Mouse (Mus musculus) inflammation-experienced regulatory T-cells, adult 6 months (primary cell): ENCODE data around the gene Gtf2h1. TPM values are rescaled to one million over a fixed set of nuclear protein-coding genes. Genes with fewer than 3 reads are reported as not detected.
A peak's percentile ranks its signal among the peaks of the same experiment; 100 is the strongest.

Experiments
- ATAC-seq: one replicate; pipeline ENCODE4 v1.8.0; 2017
- polyA plus RNA-seq, 3 experiments: library from polyadenylated mRNA; unstranded; fragments of 100-300 nt; shearing (Covaris generic); gene quantifications; one replicate each; pipeline ENCODE4 v1.2.1; 2017

Gtf2h1 gene
- polyA plus RNA-seq, 3 experiments from 2014 or later, result 26.7 to 29.9 (median 27.0) TPM

DNA sequence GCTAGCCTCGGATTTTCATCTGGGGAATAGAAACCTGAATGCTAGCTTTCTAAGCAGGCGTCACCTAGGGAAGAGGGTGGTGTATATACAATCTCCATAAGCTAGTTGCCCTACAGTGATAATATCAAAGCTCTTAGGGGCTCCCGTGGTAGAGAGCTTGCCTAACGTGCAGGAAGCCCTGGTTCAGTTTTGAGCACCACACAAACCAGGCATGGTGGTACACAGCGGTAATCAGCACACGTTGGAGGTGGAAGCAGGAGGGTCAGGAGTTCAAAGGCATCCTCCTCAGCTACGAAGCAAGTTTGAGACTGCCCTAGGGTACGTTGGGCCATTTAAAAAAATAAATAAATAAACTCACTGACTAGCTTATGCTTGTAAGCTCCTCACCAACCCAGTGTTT is 35.8 kb downstream of the Gtf2h1 start:
- ATAC-seq, result no peak

DNA sequence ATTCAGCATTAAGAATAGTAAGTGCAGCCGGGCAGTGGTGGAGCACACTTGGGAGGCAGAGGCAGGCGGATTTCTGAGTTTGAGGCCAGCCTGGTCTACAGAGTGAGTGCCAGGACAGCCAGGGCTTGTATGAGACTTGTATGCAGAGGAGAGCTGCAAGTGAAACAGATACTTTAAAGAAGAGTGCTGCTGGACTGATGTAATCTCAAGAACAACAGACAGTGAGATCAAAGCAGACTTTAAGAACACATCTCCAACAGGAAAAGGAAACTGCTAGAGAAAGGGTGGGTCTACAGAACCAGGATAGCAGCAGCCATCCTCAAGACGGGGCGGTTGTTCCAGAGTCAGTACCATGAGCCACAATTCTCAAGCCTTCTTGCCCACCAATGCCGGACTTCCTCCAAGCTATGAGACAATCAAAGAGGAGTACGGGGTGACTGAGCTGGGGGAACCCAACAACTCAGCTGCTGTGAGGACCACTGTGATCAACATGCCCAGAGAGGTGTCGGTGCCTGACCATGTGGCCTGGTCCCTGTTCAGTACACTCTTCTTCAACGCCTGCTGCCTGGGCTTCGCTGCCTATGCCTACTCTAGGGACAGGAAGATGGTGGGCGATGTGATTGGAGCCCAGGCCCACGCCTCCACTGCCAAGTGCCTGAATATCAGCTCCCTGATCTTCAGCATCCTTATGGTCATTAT is 36.4 kb downstream of the Gtf2h1 start:
- peak; percentile 64 for ATAC-seq

- peak; percentile 92 for ATAC-seq
These were observed 37.4 kb downstream of the Gtf2h1 start for GRCm38 (mm10) chr7:46833266-46833665.

DNA sequence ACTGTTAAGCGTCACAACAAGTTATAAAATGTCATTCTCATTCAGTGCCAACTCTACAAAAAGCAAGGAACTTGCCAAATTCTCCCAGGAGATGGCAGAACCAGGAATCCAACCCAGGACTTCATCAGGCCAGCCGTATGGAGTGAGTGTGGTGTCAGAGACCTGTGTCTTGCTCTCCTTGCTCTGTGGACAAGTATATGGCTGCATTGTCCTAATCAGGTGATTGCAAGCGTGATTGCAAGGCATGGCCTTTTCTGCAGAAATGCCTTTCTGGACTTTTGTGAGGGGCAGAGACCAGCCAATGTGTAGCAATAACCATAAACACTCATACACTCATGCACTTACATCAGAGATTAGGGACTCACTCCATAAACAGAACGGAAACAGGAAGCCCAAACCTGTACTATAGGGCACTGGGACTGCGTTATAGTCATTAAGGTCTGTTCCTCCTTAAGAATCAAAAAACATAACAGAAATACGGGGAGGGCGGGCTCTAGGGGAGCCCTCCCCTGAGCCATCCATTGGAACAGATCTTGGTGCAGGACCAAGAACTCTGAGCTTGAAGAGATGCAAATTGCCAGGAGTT is 37.9 kb downstream of the Gtf2h1 start:
- ATAC-seq, result no peak

GRCm38 (mm10) chr7:46834994-46835610 is 39.2 kb downstream of the Gtf2h1 start:
- no peak for ATAC-seq

GRCm38 (mm10) chr7:46836357-46836756 is 40.5 kb downstream of the Gtf2h1 start:
- ATAC-seq, result no peak

- ATAC-seq, result no peak
These were observed 41.2 kb downstream of the Gtf2h1 start for GRCm38 (mm10) chr7:46837073-46837472.

- ATAC-seq, result peak; percentile 8
These were observed 42.3 kb downstream of the Gtf2h1 start for GRCm38 (mm10) chr7:46838104-46838671.

- peak; percentile 95 for ATAC-seq
These were observed 43.0 kb downstream of the Gtf2h1 start for GRCm38 (mm10) chr7:46838891-46839302.

DNA sequence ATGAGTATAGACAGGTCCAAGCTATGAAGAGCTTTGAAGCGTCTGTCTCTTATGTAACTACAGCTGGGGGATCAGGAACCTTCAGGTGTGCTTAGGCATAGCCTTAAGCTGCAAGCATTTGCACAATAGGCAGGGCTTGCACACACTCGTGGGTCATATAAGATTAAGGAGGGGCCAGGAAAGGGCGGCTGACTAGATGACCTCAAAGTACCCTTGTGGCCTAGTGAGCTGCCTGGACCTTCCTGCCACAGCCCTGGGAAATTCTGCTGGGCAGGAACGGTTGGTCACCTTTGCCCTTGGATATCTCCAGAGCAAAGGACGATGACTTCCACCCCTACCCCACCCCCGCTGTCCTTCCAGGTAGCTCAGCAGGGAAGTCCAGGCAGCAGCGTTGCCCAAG is 43.5 kb downstream of the Gtf2h1 start:
- no peak for ATAC-seq

DNA sequence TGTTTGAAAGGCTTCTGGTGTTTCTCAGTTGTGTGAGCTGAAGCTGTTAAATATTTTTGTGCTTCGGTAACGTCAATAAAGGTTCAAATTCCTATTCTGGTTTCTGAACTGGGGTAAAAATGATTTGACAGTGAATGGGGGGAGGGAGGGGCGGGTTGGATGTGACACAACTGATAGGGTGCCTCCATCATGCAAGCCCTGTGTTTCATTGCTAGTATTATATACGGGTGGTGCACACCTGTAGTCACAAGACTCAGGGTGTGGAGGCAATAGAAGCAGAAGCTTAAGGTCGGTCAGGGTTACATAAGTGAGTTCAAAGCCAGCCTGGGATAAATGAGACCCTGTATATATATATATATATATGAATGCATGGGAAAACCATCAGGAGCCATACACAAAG is 44.0 kb downstream of the Gtf2h1 start:
- ATAC-seq, result no peak

- ATAC-seq, result no peak
These were observed 44.4 kb downstream of the Gtf2h1 start for GRCm38 (mm10) chr7:46840326-46840725.

GRCm38 (mm10) chr7:46840787-46841525 is 45.1 kb downstream of the Gtf2h1 start, which contains the start of gene Ldha:
TSS of gene Ldha (plus strand) at chr7:46841475.
- no peak for ATAC-seq

GRCm38 (mm10) chr7:46842278-46842677 is 46.4 kb downstream of the Gtf2h1 start:
- ATAC-seq, result no peak

GRCm38 (mm10) chr7:46843576-46843975 is 47.7 kb downstream of the Gtf2h1 start:
- no peak for ATAC-seq

GRCm38 (mm10) chr7:46845211-46845977 is 49.5 kb downstream of the Gtf2h1 start:
- peak; percentile 85 for ATAC-seq

DNA sequence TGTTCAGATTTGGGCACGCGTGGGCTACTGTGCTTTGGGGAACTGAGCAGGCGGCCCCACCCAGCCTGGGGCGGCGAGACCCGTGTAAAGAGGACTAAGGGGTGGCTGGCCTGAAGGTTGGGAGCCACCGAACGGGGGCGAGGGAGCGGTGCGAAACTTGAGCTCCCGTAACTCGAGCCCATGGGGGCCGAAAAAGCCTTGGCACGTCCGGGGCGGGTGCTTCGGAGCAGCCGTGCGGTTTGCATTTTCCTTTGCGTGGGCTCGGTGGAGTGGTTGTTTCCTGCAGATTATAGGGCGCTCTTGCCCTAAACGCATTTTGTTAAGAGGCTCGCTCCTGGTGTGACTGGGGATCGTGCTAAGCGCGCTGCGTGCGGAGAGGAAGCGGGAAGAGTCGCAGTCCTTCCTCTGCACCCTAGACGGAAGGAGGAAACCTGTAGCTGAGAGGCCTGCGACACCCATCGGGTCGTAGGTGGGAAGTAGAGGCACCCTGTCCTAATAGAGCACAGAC is 50.1 kb downstream of the Gtf2h1 start:
- ATAC-seq, result peak; percentile 41

DNA sequence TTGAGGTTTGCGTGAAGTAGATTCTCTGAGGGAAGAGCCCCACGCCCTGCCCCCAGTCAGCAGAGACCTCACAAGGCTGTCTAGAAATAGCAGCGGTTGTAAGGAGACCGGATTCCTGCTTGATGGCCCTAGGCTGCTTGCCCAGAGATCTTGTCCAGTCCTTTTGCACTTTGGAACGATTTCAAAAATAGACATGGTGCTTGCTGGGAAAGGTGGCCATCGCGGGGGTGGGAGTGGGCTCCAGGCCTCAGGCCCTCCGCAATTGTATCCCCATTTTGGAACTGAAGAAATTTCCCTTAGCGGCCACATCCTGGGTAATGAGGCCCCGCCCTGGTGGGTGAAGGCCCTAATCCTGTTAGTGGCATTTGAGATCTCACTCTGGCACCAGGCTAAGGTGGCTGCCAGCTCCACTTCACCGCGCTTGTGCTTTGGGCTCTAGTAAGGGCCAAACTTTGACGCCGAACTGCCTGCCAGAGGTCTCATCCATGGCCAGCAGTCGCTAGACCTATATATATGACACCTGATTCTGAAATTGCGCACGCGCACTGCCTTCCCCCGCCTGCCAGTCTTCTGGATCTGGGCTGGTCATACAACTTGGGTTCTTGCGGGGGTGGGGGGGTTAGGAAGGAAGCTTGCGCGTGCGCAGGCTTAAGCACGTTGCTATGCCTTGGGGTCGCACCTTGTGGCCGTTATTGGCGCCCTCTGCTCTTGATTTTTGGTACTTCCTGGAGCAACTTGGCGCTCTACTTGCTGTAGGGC is 50.8 kb downstream of the Gtf2h1 start:
- ATAC-seq, result peak; percentile 65

DNA sequence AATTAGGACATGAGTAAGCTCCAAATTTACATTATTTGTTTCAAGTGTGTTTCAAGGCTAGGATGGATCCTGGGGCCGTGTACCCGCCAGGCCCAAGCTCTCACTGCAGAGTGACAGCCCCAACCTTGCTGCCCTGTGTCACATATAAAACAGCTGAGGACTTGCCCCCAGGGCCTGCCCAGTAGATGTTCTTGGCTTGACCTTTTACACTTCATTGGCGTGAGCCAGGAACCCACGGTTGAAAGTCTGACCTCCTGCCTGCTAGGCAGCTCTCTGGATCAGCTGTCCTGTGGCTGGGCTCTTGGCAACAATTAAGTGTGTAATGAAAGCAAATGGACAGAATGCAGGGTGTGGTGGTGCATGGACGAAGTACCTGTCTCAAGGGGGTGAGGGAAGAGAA is 53.4 kb downstream of the Gtf2h1 start:
- no peak for ATAC-seq

DNA sequence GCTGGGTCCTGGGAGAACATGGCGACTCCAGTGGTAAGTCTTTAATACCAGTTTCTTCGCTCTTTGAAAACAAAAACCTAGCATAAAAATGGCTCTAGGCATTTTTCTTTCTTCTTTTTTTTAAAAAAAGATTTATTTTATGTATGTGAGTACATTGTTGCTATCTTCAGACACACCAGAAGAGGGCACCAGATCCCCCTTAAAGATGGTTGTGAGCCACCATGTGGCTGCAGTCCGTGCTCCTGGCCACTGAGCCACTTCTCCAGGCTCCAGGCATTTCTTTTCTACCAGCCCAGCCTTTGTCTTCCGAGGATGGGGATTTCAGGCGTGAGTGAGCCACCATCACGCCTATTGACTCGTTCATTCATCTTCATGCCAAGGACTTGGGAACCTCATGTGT is 55.1 kb downstream of the Gtf2h1 start:
- ATAC-seq, result no peak

- ATAC-seq, result no peak
These were observed 56.8 kb downstream of the Gtf2h1 start for GRCm38 (mm10) chr7:46852666-46853065.
